Mouse (Mus musculus) heart, embryonic 16.5 days (tissue): ENCODE data around the gene Dmrtb1. TPM values are rescaled to one million over a fixed set of nuclear protein-coding genes. Genes with fewer than 3 reads are reported as not detected.
A peak's percentile ranks its signal among the peaks of the same experiment; 100 is the strongest.

Experiments
- ATAC-seq: fragments of 200-750 bp; cut with Nextera tagmentation; replicated peaks from 2 replicates; pipeline ENCODE4 v1.8.0; 2017; ENCODE audit warnings: moderate number of reproducible peaks; ENCODE audit not compliant: insufficient read depth, low FRiP score; ENCODE audit errors: extremely low read depth
- H3K27ac ChIP-seq: fragments of 300-500 bp; sonication (generic); 2 replicates; pipeline ENCODE4 v1.5.1; 2014; ENCODE audit warnings: mild to moderate bottlenecking, low read length, control low read depth, moderate library complexity
- H3K27me3 ChIP-seq: fragments of 300-500 bp; sonication (generic); 2 replicates; pipeline ENCODE4 v1.6.1; 2014; ENCODE audit warnings: low read length, mixed read lengths; ENCODE audit not compliant: control insufficient read depth, insufficient read depth
- H3K36me3 ChIP-seq: fragments of 300-500 bp; sonication (generic); 2 replicates; pipeline ENCODE4 v1.6.1; 2014; ENCODE audit not compliant: control insufficient read depth, insufficient read depth
- H3K4me1 ChIP-seq: fragments of 300-500 bp; sonication (generic); 2 replicates; pipeline ENCODE4 v1.6.1; 2014; ENCODE audit warnings: low read length, mixed read lengths; ENCODE audit not compliant: control insufficient read depth, insufficient read depth
- H3K4me2 ChIP-seq: fragments of 300-500 bp; sonication (generic); 2 replicates; pipeline ENCODE4 v1.6.1; 2014; ENCODE audit warnings: low read depth, mild to moderate bottlenecking, control low read depth, low read length
- H3K4me3 ChIP-seq: fragments of 300-500 bp; sonication (generic); 2 replicates; pipeline ENCODE4 v1.5.1; 2014; ENCODE audit warnings: mild to moderate bottlenecking, control low read depth, low read length
- H3K9ac ChIP-seq: fragments of 300-500 bp; sonication (generic); 2 replicates; pipeline ENCODE4 v1.6.1; 2014; ENCODE audit warnings: low read length, control low read depth
- H3K9me3 ChIP-seq: fragments of 300-500 bp; sonication (generic); replicated peaks from 2 replicates; pipeline ENCODE4 v1.6.1; 2016; ENCODE audit warnings: low read length; ENCODE audit not compliant: control insufficient read depth
- WGBS: fragments of 180-500 bp; shearing (Covaris S2); extraction: QIAGEN DNeasy Blood & Tissue Kit; methylation state at CpG from one replicate; pipeline ENCODE4 v1.1.7; 2014; 5-methylcytosine and 5-hydroxymethylcytosine counted together
- polyA plus RNA-seq: library from polyadenylated mRNA; unstranded; fragments of >200 nt; fragmentation: Nextera tagmentation; extraction: Ambion mirVana; gene quantifications from 2 replicates; pipeline ENCODE4 v1.2.1, GENCODE M21; 2015

Gene Dmrtb1
- polyA plus RNA-seq, 1 experiment from 2014 or later = not detected

DNA sequence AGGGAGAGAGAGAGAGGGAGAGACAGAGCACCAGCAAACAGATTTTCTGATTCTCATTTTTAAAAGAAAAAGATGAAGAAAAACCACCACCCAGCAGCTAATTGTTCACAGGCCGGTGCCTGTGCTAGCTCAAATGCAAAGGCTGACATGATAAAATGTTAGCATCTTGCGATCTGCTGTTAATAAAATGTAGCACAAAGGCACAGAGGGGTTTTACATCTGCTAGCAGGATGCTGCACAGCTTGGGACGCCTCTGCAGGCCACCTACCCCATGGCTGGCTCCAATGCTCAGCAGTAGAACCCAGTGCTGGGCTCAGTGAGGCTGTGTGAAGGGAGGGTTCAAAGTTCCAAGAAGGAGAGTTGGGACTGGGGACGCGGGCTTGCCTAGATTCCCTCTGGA is 13.3 kb downstream of the Dmrtb1 start:
- Histone ChIP-seq H3K9ac (no peak overlapping the region), H3K36me3 (no peaks in the 10 kb centered on the region), H3K4me3 (no peak overlapping the region), H3K4me2 (no peak overlapping the region), H3K9me3 (no peaks in the 10 kb centered on the region), H3K27me3 (peaks cover 20% of the 10 kb centered on the region), H3K27ac (no peak overlapping the region), H3K4me1 (0 out of 2 replicates have a peak, but pooled peaks cover 3% of the 10 kb centered on the region)
- 60% methylated on average over 5 of the region's 5 CpGs for WGBS
- no peak for ATAC-seq

DNA sequence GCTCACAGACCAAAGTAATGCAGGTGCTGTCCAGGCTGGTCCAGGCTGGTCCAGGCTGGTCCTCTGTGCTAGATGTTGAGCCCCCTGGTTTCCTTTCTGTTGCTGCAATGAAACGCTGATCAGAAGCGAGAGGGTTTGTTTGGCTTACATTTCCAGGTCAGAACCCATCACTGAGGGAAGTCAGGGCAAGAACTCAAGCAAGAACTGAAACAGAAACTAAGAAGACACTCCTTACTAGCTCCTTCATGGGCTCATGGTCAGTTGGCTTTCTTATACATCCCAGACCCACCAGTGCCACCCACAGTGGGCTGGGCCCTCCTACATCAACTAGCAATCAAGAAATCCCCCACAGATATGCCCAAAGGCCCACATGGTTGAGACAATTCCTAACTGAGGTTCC is 15.5 kb downstream of the Dmrtb1 start:
- Histone ChIP-seq H3K9me3 (no peaks in the 10 kb centered on the region), H3K4me2 (no peak overlapping the region), H3K27me3 (peaks cover 18% of the 10 kb centered on the region), H3K4me3 (no peak overlapping the region), H3K4me1 (no peaks in the 10 kb centered on the region), H3K27ac (no peak overlapping the region), H3K9ac (no peak overlapping the region), H3K36me3 (no peaks in the 10 kb centered on the region)
- no peak for ATAC-seq
- WGBS = 72% methylated on average over 2 of the region's 2 CpGs

DNA sequence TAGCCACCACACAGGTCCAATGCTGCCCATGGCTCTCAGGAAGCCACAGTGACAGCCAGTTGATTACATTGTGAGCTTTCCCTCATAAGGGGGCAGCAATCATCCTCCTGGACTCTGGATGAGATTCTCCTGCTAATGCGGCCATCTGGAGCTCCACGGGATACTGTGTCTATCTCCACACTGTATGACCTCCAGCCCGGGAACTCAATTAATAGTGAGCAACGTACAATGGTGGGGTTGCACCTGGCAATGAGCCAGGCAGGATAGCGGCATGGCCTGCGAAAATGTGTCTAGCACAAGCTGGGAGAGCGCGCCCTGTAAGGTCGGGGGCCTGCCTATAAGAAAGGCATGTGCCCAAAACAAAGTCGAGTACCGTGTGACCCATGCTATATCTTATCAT is 23.4 kb downstream of the Dmrtb1 start:
- Histone ChIP-seq H3K9me3 (no peaks in the 10 kb centered on the region), H3K4me1 (no peaks in the 10 kb centered on the region), H3K4me3 (no peak overlapping the region), H3K9ac (no peak overlapping the region), H3K27ac (no peak overlapping the region), H3K36me3 (no peaks in the 10 kb centered on the region), H3K4me2 (no peak overlapping the region), H3K27me3 (no peaks in the 10 kb centered on the region)
- 83% methylated on average over 11 of the region's 11 CpGs for WGBS
- no peak for ATAC-seq

DNA sequence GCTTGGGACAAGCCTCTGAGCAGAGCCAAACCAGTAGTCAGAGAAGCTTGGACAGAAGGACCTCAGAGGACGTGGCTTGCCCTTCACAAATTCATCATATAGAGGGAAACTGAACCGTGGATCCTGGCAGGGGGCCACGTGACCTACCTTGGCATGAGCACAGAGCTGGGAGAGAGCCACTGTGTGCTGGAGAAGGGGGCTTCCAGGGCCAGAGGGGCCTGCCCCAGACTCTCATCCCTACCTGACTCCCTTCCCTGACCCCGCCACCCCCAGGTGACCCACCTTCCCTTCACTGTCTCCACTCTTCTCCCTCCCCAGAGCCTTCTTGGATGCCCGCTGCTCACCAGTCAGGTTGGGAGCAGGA is 30.8 kb downstream of the Dmrtb1 start:
- H3K9me3 ChIP-seq = no peaks in the 10 kb centered on the region
- ATAC-seq = no peak
- H3K4me1 ChIP-seq = no peaks in the 10 kb centered on the region; the same call in 1 of the 2 replicates
- H3K4me2 ChIP-seq = no peak overlapping the region
- H3K27me3 ChIP-seq = peaks cover 8% of the 10 kb centered on the region
- H3K27ac ChIP-seq = no peak overlapping the region
- H3K9ac ChIP-seq = no peak overlapping the region
- 57% methylated on average over 5 of the region's 5 CpGs for WGBS
- H3K4me3 ChIP-seq = no peak overlapping the region
- H3K36me3 ChIP-seq = no peaks in the 10 kb centered on the region

DNA sequence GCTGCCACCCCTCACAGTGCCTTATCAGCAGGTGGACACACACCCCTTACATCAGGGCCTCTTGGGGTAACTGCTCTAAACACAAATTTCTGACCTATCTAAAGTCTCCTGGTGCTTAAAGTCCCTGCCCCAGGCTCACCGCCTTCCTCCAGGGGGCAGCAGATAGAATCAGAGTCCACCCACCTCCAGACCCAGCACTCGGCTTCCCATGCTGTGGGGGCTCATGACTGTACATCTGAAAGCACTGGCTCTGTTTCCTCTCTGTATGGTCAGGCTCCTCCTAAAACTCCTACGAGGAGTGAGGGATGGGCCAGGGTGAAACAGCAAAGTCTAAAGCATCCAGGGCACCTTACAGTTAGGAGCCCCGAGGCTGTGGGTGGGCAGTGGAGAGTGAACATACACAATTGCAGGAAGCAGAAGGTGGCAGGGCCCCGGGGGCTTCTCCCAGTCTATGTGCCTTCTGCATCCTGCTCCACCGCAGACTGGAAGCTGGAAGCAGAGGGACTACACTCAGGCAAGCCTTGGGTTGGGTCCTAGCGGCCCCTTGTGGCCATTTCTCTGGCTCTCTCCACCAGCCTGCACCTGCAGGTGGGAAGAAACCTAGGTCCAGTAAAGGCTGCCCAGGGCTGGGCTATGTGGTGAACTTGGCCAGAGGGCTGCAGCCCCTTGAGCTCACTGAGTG is 31.3 kb downstream of the Dmrtb1 start:
- no peak overlapping the region for H3K27ac ChIP-seq
- H3K27me3 ChIP-seq = peaks cover 8% of the 10 kb centered on the region
- no peaks in the 10 kb centered on the region for H3K36me3 ChIP-seq
- no peak overlapping the region for H3K4me2 ChIP-seq
- H3K9ac ChIP-seq = no peak overlapping the region
- no peak overlapping the region for H3K4me3 ChIP-seq
- WGBS = 10% methylated on average over 7 of the region's 7 CpGs
- H3K4me1 ChIP-seq = no peaks in the 10 kb centered on the region; the same call in 1 of the 2 replicates
- peak; percentile 70; the same call in 1 of the 2 replicates for ATAC-seq
- no peaks in the 10 kb centered on the region for H3K9me3 ChIP-seq

DNA sequence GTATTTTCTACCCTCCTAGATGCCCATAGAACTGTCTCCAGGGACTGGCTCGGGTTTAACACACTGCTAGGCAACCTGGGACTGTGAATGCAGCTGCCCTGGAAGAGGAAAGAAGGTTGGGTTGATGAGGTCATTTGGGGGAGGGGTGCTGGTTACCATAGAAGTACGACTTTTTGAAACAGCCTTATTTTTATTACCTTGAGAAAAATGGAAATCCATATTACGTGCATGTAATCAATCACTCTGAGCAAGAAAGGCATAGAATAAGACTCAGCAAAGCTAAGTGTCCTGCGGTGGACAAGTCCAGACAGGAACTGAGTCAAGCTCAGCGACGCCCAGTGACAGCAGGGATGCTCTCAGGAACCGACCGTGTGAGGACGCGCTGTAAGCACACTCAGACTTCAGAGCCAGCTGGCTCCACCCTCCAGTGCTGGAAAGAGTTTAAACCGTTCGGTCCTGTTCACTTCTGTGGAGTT is 33.0 kb downstream of the Dmrtb1 start:
- WGBS = 38% methylated on average over 12 of the region's 12 CpGs
- H3K4me2 ChIP-seq = no peak overlapping the region
- no peaks in the 10 kb centered on the region for H3K36me3 ChIP-seq
- no peak overlapping the region for H3K9ac ChIP-seq
- no peak; the same call in 1 of the 2 replicates for ATAC-seq
- H3K9me3 ChIP-seq = no peaks in the 10 kb centered on the region
- H3K27ac ChIP-seq = no peak overlapping the region
- H3K27me3 ChIP-seq = peaks cover 8% of the 10 kb centered on the region
- H3K4me3 ChIP-seq = no peak overlapping the region
- H3K4me1 ChIP-seq = no peaks in the 10 kb centered on the region; the same call in 1 of the 2 replicates

DNA sequence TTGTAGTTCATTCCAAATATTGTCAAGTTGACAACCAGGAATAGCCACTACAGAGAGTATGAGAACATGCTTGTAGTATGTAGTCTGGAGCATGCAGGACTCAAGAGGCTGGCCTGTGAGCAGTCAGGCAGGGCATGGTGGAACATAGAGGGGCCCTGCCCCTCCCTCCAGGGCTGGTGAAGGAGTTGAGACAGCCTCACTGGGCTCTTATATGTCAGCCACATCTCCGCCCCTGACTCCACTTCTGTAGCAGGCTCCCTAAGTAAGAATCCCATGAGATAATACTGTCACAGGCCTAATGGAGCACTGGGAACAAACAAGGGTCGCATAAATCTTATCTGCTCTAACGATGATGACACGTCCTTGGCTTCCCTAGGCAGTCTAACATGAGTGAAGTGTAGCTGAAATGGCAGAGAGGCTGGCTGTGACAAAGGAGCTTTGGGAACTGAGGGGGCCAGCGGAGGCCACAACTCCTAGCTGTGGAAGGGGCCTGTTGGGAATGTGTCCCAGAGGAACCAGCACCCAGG is 35.0 kb downstream of the Dmrtb1 start:
- H3K9me3 ChIP-seq = no peaks in the 10 kb centered on the region
- no peak overlapping the region for H3K9ac ChIP-seq
- no peak overlapping the region for H3K4me3 ChIP-seq
- H3K4me2 ChIP-seq = no peak overlapping the region
- H3K27ac ChIP-seq = no peak overlapping the region
- peaks cover 8% of the 10 kb centered on the region for H3K27me3 ChIP-seq
- no peak for ATAC-seq
- H3K36me3 ChIP-seq = no peaks in the 10 kb centered on the region
- no peaks in the 10 kb centered on the region; the same call in 1 of the 2 replicates for H3K4me1 ChIP-seq
- WGBS = 41% methylated on average over 5 of the region's 5 CpGs

DNA sequence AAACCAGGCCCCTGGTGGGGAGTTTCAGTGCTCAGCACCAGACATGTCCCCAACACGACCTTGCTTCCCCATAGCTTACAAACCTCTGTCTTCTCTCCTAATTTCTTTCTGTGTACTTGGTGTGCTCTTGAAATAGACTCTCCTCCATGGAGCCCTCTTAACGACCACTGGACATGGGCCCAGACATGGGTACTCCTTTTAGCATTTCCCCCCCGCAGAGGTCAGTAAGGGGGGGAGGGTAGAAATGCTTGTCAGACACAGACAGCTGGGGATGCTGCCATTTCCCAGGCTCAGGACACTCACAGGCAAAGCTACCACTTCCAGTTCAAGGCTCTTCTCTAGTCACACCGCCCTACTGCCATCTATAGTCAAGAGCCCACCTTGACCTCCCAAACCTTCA is 42.4 kb downstream of the Dmrtb1 start:
- Histone ChIP-seq H3K27ac (no peak overlapping the region), H3K36me3 (no peaks in the 10 kb centered on the region), H3K9me3 (no peaks in the 10 kb centered on the region), H3K4me1 (no peaks in the 10 kb centered on the region), H3K9ac (no peak overlapping the region), H3K4me3 (no peak overlapping the region), H3K27me3 (no peaks in the 10 kb centered on the region), H3K4me2 (no peak overlapping the region)
- ATAC-seq = no peak
- WGBS = 52% methylated on average over 4 of the region's 4 CpGs

DNA sequence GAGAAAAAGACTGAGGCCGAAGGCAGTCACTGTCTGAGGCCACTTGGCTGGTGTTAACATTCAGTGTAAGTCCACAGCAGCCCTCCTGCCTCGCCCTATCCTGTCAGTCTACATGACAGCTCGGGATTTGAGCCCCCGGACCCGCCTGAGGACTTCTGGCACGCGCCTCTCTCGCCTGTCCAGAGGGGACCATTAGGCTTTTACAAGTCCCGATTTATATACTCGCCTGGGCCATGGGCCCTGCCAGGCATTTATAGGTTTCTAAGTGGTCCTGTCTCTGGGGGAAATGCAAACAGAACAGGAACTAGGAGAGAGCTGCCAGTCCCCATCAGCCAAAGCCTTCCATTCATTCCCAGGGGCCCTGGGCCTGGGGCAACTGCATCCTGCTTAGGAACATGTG is 45.7 kb downstream of the Dmrtb1 start:
- Histone ChIP-seq H3K4me1 (no peaks in the 10 kb centered on the region), H3K9ac (no peak overlapping the region), H3K27me3 (no peaks in the 10 kb centered on the region), H3K36me3 (no peaks in the 10 kb centered on the region), H3K27ac (no peak overlapping the region), H3K4me3 (no peak overlapping the region), H3K9me3 (no peaks in the 10 kb centered on the region), H3K4me2 (no peak overlapping the region)
- ATAC-seq = no peak
- 74% methylated on average over 10 of the region's 10 CpGs for WGBS
